Mouse (Mus musculus) embryonic fibroblast, embryonic 13.5 days (primary cell): Measurements from ENCODE around the gene Art3.

ENCODE experiments used
- CTCF ChIP-seq: IDR thresholded peaks from 2 replicates; pipeline ENCODE4 v1.5.1; 2011; ENCODE audit warnings: mild to moderate bottlenecking, control low read depth, low read length, moderate library complexity, borderline replicate concordance; ENCODE audit not compliant: insufficient read depth
- POLR2A ChIP-seq: IDR thresholded peaks from 2 replicates; pipeline ENCODE4 v1.6.1; 2011; ENCODE audit warnings: low read depth, mild to moderate bottlenecking, control low read depth, low read length, moderate library complexity

DNA sequence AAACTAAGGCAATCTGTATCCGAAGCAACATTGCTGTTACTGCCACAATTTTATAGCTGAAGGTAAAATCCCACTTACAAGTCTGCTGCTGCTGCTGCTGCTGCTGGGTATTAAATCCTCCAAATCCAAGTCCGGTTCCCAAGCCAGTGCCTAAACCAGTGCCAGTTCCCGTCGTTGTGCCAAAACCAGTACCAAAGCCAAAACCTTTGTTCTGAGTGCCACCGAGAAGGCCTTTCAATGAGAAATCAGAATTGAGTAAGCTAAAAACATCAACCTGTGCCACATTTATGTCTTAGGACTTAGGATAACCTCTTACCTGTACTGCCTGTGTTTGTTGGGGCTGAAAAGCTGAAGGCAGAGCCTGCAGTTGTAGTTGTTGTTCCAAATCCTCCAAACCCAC is 99.1 kb downstream of the Art3 start:
- TF ChIP-seq CTCF (no peak), POLR2A (no peak)
